Mouse (Mus musculus) lung, postnatal 0 days (tissue): ENCODE measurements around the gene Cntn5. TPM values are rescaled to one million over a fixed set of nuclear protein-coding genes. Genes with fewer than 3 reads are reported as not detected.

Experiments
- ATAC-seq: fragments of 200-750 bp; cut with Nextera tagmentation; 2 replicates; pipeline ENCODE4 v1.8.0; 2017; ENCODE audit warnings: moderate library complexity
- DNase-seq: peaks from one replicate; pipeline ENCODE4 v3.0.0-alpha.2; 2016; ENCODE audit warnings: low spot score
- H3K27ac ChIP-seq: fragments of 300-500 bp; sonication (generic); 2 replicates; pipeline ENCODE4 v1.5.1; 2014; ENCODE audit warnings: antibody characterized with exemption, mild to moderate bottlenecking, low read length, mixed read lengths
- H3K27me3 ChIP-seq: fragments of 300-500 bp; sonication (generic); replicated peaks from 2 replicates; pipeline ENCODE4 v1.6.1; 2014; ENCODE audit warnings: low read length, mixed read lengths; ENCODE audit not compliant: insufficient read depth
- H3K36me3 ChIP-seq: fragments of 300-500 bp; sonication (generic); 2 replicates; pipeline ENCODE4 v1.6.1; 2014; ENCODE audit warnings: low read length, mixed read lengths; ENCODE audit not compliant: insufficient read depth
- H3K4me1 ChIP-seq: fragments of 300-500 bp; sonication (generic); 2 replicates; pipeline ENCODE4 v1.6.1; 2014; ENCODE audit warnings: antibody characterized with exemption, low read depth, low read length, mixed read lengths; ENCODE audit not compliant: insufficient read depth
- H3K4me2 ChIP-seq: fragments of 300-500 bp; sonication (generic); replicated peaks from 2 replicates; pipeline ENCODE4 v1.6.1; 2014; ENCODE audit warnings: low read depth, mild to moderate bottlenecking, low read length, moderate library complexity, mixed read lengths
- H3K4me3 ChIP-seq: fragments of 300-500 bp; sonication (generic); 2 replicates; pipeline ENCODE4 v1.5.1; 2014; ENCODE audit warnings: low read depth, low read length
- H3K9ac ChIP-seq: fragments of 300-500 bp; sonication (generic); replicated peaks from 2 replicates; pipeline ENCODE4 v1.6.1; 2014; ENCODE audit warnings: low read depth, mild to moderate bottlenecking
- H3K9me3 ChIP-seq: fragments of 300-500 bp; sonication (generic); 2 replicates; pipeline ENCODE4 v1.6.1; 2016; ENCODE audit warnings: low read length, mixed read lengths
- CTCF ChIP-seq: IDR thresholded peaks from 2 replicates; pipeline ENCODE4 v1.5.1; 2016; ENCODE audit warnings: antibody characterized with exemption, mild to moderate bottlenecking
- EP300 ChIP-seq: IDR thresholded peaks from 2 replicates; pipeline ENCODE4 v1.6.1; 2016; ENCODE audit warnings: antibody characterized with exemption, mild to moderate bottlenecking, control low read depth
- WGBS: fragments of 180-500 bp; shearing (Covaris S2); extraction: QIAGEN DNeasy Blood & Tissue Kit; methylation state at CpG from one replicate; pipeline ENCODE4 v1.1.7; 2014; 5-methylcytosine and 5-hydroxymethylcytosine counted together
- polyA plus RNA-seq: library from polyadenylated mRNA; unstranded; fragments of >200 nt; fragmentation: Nextera tagmentation; extraction: Ambion mirVana; gene quantifications from 2 replicates; pipeline ENCODE4 v1.2.1, GENCODE M21; 2015

The Cntn5 gene
- polyA plus RNA-seq, 1 experiment from 2014 or later, result not detected

- H3K4me2 ChIP-seq, result no peak overlapping the region
- H3K9ac ChIP-seq, result no peak overlapping the region
- H3K27ac ChIP-seq, result no peak overlapping the region
- ATAC-seq (no peak), DNase-seq (no peak)
- no peak for TF ChIP-seq CTCF
- no peak for TF ChIP-seq EP300
- H3K4me1 ChIP-seq, result no peaks in the 10 kb centered on the region
- WGBS, result 82% methylated on average over 3 of the region's 3 CpGs
- no peaks in the 10 kb centered on the region for H3K27me3 ChIP-seq
- no peaks in the 10 kb centered on the region for H3K9me3 ChIP-seq
- no peak overlapping the region for H3K4me3 ChIP-seq
- no peaks in the 10 kb centered on the region for H3K36me3 ChIP-seq
These were observed 1043.9 kb downstream of the Cntn5 start for GRCm38 (mm10) chr9:9860631-9861030.

- H3K27me3 ChIP-seq, result no peaks in the 10 kb centered on the region
- ATAC-seq (no peak), DNase-seq (no peak)
- no peaks in the 10 kb centered on the region for H3K36me3 ChIP-seq
- WGBS, result 20% methylated on average over 1 of the region's 1 CpGs
- no peak overlapping the region for H3K4me2 ChIP-seq
- no peak overlapping the region for H3K4me3 ChIP-seq
- H3K9ac ChIP-seq, result no peak overlapping the region
- no peaks in the 10 kb centered on the region for H3K4me1 ChIP-seq
- H3K9me3 ChIP-seq, result no peaks in the 10 kb centered on the region
- no peak overlapping the region for H3K27ac ChIP-seq
- TF ChIP-seq CTCF (no peak), EP300 (no peak)
These were observed 1045.3 kb downstream of the Cntn5 start for GRCm38 (mm10) chr9:9859323-9859722.

- ATAC-seq, result no peak
- no peak for TF ChIP-seq CTCF
- no peak for TF ChIP-seq EP300
- no peak overlapping the region for H3K4me3 ChIP-seq
- no peaks in the 10 kb centered on the region for H3K9me3 ChIP-seq
- no peak overlapping the region for H3K4me2 ChIP-seq
- 64% methylated on average over 1 of the region's 1 CpGs for WGBS
- H3K9ac ChIP-seq, result no peak overlapping the region
- no peaks in the 10 kb centered on the region for H3K36me3 ChIP-seq
- no peak overlapping the region for H3K27ac ChIP-seq
- no peaks in the 10 kb centered on the region for H3K4me1 ChIP-seq
- no peaks in the 10 kb centered on the region for H3K27me3 ChIP-seq
- DNase-seq, result no peak
These were observed 1049.8 kb downstream of the Cntn5 start for GRCm38 (mm10) chr9:9854791-9855190.

- DNase-seq (no peak), ATAC-seq (no peak)
- H3K4me3 ChIP-seq, result no peak overlapping the region
- WGBS, result 43% methylated on average over 2 of the region's 2 CpGs
- H3K36me3 ChIP-seq, result no peaks in the 10 kb centered on the region
- H3K4me1 ChIP-seq, result no peaks in the 10 kb centered on the region
- no peaks in the 10 kb centered on the region for H3K27me3 ChIP-seq
- no peak overlapping the region for H3K4me2 ChIP-seq
- no peak overlapping the region for H3K27ac ChIP-seq
- H3K9ac ChIP-seq, result no peak overlapping the region
- H3K9me3 ChIP-seq, result no peaks in the 10 kb centered on the region
- no peak for TF ChIP-seq EP300
- TF ChIP-seq CTCF, result no peak
These were observed 1074.3 kb downstream of the Cntn5 start for GRCm38 (mm10) chr9:9830231-9830630.

- TF ChIP-seq EP300 (no peak), CTCF (no peak)
- no peaks in the 10 kb centered on the region for H3K4me1 ChIP-seq
- H3K27ac ChIP-seq, result no peak overlapping the region
- no peak overlapping the region for H3K4me3 ChIP-seq
- DNase-seq (no peak), ATAC-seq (no peak)
- WGBS, result 68% methylated on average over 1 of the region's 1 CpGs
- no peaks in the 10 kb centered on the region for H3K36me3 ChIP-seq
- no peak overlapping the region for H3K9ac ChIP-seq
- no peaks in the 10 kb centered on the region for H3K27me3 ChIP-seq
- H3K4me2 ChIP-seq, result no peak overlapping the region
- no peaks in the 10 kb centered on the region for H3K9me3 ChIP-seq
These were observed 1084.6 kb downstream of the Cntn5 start for GRCm38 (mm10) chr9:9819963-9820362.

- Histone ChIP-seq H3K9me3 (no peaks in the 10 kb centered on the region), H3K4me2 (no peak overlapping the region), H3K27me3 (no peaks in the 10 kb centered on the region), H3K4me3 (no peak overlapping the region), H3K27ac (no peak overlapping the region), H3K9ac (no peak overlapping the region), H3K4me1 (no peaks in the 10 kb centered on the region), H3K36me3 (no peaks in the 10 kb centered on the region)
- WGBS, result 50% methylated on average over 2 of the region's 2 CpGs
- no peak for DNase-seq
- TF ChIP-seq EP300, result no peak
- no peak for TF ChIP-seq CTCF
- no peak for ATAC-seq
These were observed 1087.1 kb downstream of the Cntn5 start for GRCm38 (mm10) chr9:9817477-9817876.

- Histone ChIP-seq H3K9ac (no peak overlapping the region), H3K27me3 (no peaks in the 10 kb centered on the region), H3K4me2 (no peak overlapping the region), H3K36me3 (no peaks in the 10 kb centered on the region), H3K4me3 (no peak overlapping the region), H3K27ac (no peak overlapping the region), H3K9me3 (no peaks in the 10 kb centered on the region), H3K4me1 (no peaks in the 10 kb centered on the region)
- DNase-seq, result no peak
- TF ChIP-seq CTCF, result no peak
- no peak for TF ChIP-seq EP300
- ATAC-seq, result no peak
- 85% methylated on average over 2 of the region's 2 CpGs for WGBS
These were observed 1105.0 kb downstream of the Cntn5 start for GRCm38 (mm10) chr9:9799546-9799945.
